Comparison of ENCODE assay signal across 20 mouse cellular contexts in genomic region chr19:32330231-32330630, GRCm38 (mm10). TPM values are rescaled to one million over a fixed set of nuclear protein-coding genes. Genes with fewer than 3 reads are reported as not detected.
A peak's percentile ranks its signal among the peaks of the same experiment; 100 is the strongest.
DNase-seq lines count a peak whose midpoint lies in the region; ATAC-seq lines count a peak whose summit lies in the region.
"Had no signal": no experiment of that assay in that cellular context is flagged by ENCODE, and none has a peak within 500 bp of the region (broad histone marks: within the 10 kb centered on the region; RNA-seq: fewer than 3 reads in every experiment).

No protein-coding gene starts in this region.

- no peaks in the 10 kb centered on the region for H3K36me3 ChIP-seq in heart, embryonic 15.5 days
- H3K36me3 ChIP-seq in heart, embryonic 16.5 days (ENCODE audit: control insufficient read depth, insufficient read depth), result no peaks in the 10 kb centered on the region
- H3K36me3 ChIP-seq: embryonic facial prominence, embryonic 13.5 days; forebrain, embryonic 10.5 days; intestine, embryonic 15.5 days; limb, embryonic 10.5 days; liver, embryonic 12.5 days; lung, embryonic 15.5 days; neural tube, embryonic 12.5 days had no signal

- peak; percentile 25 for DNase-seq in CD4-positive, CD25-positive, alpha-beta regulatory T cell, adult 2 months (ENCODE audit: low read depth, low spot score)
- DNase-seq in heart, postnatal 10 days, result no peak
- no peak for DNase-seq in adrenal gland, postnatal 10 days
- DNase-seq in cerebellum, postnatal 4 days (ENCODE audit: low spot score in 2 of 2), result no peak
- DNase-seq: adrenal gland, adult 8-10 months; gastrocnemius, postnatal 36 days; kidney, postnatal 14 days; right cerebral cortex, postnatal 14 days had no signal

- intact Hi-C loops in heart, postnatal 10 days (cut with DNase I), result no loop called here

- H3K4me3 ChIP-seq in heart, embryonic 15.5 days, result no peak overlapping the region
- no peak overlapping the region for H3K4me3 ChIP-seq in heart, embryonic 16.5 days (ENCODE audit: low read length)
- H3K4me3 ChIP-seq: embryonic facial prominence, embryonic 13.5 days; forebrain, embryonic 10.5 days; intestine, embryonic 15.5 days; limb, embryonic 10.5 days; liver, embryonic 12.5 days; lung, embryonic 15.5 days; neural tube, embryonic 12.5 days had no signal

- no peaks in the 10 kb centered on the region for H3K27me3 ChIP-seq in heart, embryonic 15.5 days
- H3K27me3 ChIP-seq in heart, embryonic 16.5 days (ENCODE audit: control insufficient read depth, insufficient read depth, low read length), result no peaks in the 10 kb centered on the region
- H3K27me3 ChIP-seq: intestine, embryonic 15.5 days; liver, embryonic 12.5 days; lung, embryonic 15.5 days; neural tube, embryonic 12.5 days had no signal

- ATAC-seq in CD4-positive, CD25-positive, alpha-beta regulatory T cell, adult 4 months, result no peak
- no peak for ATAC-seq in heart, embryonic 15.5 days (replicated peaks; ENCODE audit: insufficient number of reproducible peaks, insufficient read depth, low FRiP score, low read depth)
- no peak for ATAC-seq in heart, embryonic 16.5 days (replicated peaks; ENCODE audit: extremely low read depth, insufficient read depth, low FRiP score)
- ATAC-seq in neutrophil, adult 5-6 weeks (ENCODE audit: extremely low read depth, insufficient number of reproducible peaks, low FRiP score, poor library complexity, severe bottlenecking), result 0 out of 2 replicates have a peak, but pooled peaks have one; percentile 30
- ATAC-seq: intestine, embryonic 15.5 days; liver, embryonic 12.5 days had no signal

- peak overlapping the region; percentile 17; the same call in 1 of the 2 replicates for H3K27ac ChIP-seq in heart, embryonic 15.5 days
- H3K27ac ChIP-seq in heart, embryonic 16.5 days (ENCODE audit: low read length), result peak overlapping the region; percentile 28; the same call in 1 of the 2 replicates
- H3K27ac ChIP-seq: embryonic facial prominence, embryonic 13.5 days; forebrain, embryonic 10.5 days; hindbrain, embryonic 14.5 days; intestine, embryonic 15.5 days; limb, embryonic 10.5 days; liver, embryonic 12.5 days; lung, embryonic 15.5 days; neural tube, embryonic 12.5 days had no signal

- no peak overlapping the region for H3K4me2 ChIP-seq in heart, embryonic 15.5 days
- no peak overlapping the region for H3K4me2 ChIP-seq in heart, embryonic 16.5 days (ENCODE audit: low read depth, low read length)
- H3K4me2 ChIP-seq: embryonic facial prominence, embryonic 13.5 days; hindbrain, embryonic 14.5 days; intestine, embryonic 15.5 days; liver, embryonic 12.5 days; lung, embryonic 15.5 days; neural tube, embryonic 12.5 days had no signal

- no peak overlapping the region for H3K9ac ChIP-seq in heart, embryonic 15.5 days
- no peak overlapping the region for H3K9ac ChIP-seq in heart, embryonic 16.5 days (ENCODE audit: low read length)
- H3K9ac ChIP-seq: embryonic facial prominence, embryonic 13.5 days; hindbrain, embryonic 14.5 days; intestine, embryonic 15.5 days; liver, embryonic 12.5 days; lung, embryonic 15.5 days; neural tube, embryonic 12.5 days had no signal

- H3K9me3 ChIP-seq in heart, embryonic 15.5 days (replicated peaks), result no peaks in the 10 kb centered on the region
- no peaks in the 10 kb centered on the region for H3K9me3 ChIP-seq in heart, embryonic 16.5 days (replicated peaks; ENCODE audit: control insufficient read depth, low read length)
- H3K9me3 ChIP-seq: embryonic facial prominence, embryonic 13.5 days; forebrain, embryonic 10.5 days; intestine, embryonic 15.5 days; limb, embryonic 10.5 days; liver, embryonic 12.5 days; lung, embryonic 15.5 days; neural tube, embryonic 12.5 days had no signal

- 73% methylated on average over 3 of the region's 3 CpGs for WGBS in heart, embryonic 15.5 days
- 67% methylated on average over 3 of the region's 3 CpGs for WGBS in heart, embryonic 16.5 days

- peaks cover 37% of the 10 kb centered on the region for H3K4me1 ChIP-seq in heart, embryonic 15.5 days (replicated peaks)
- H3K4me1 ChIP-seq in heart, embryonic 16.5 days (ENCODE audit: control insufficient read depth, insufficient read depth, low read length), result peaks cover 16% of the 10 kb centered on the region
- H3K4me1 ChIP-seq: neural tube, embryonic 12.5 days had no signal

RNA-seq across cellular contexts. Expression of gene Sgms1, which starts 59.3 kb away (rescaled TPM):
- 10 to 100 TPM; 42.2 to 48.0 TPM for polyA plus RNA-seq in CD4-positive, CD25-positive, alpha-beta regulatory T cell, adult 4 months (2017; shearing (Covaris generic))
- polyA plus RNA-seq in heart, embryonic 15.5 days (2015; fragmentation: Nextera tagmentation; extraction: Ambion mirVana), result 36.7 and 40.3 TPM in 2 replicates
- 10 to 100 TPM; 54.1 to 67.2 TPM for total RNA-seq in heart, postnatal 10 days (2021)
- polyA plus RNA-seq in heart, embryonic 16.5 days (2015; fragmentation: Nextera tagmentation; extraction: Ambion mirVana), result 40.1 and 41.3 TPM in 2 replicates
- total RNA-seq in neutrophil, adult 5-6 weeks (2017), result 194 and 198 TPM in 2 replicates
- total RNA-seq in adrenal gland, postnatal 10 days (2021), result 10 to 100 TPM; 56.3 to 58.4 TPM
